Mouse (Mus musculus) urinary bladder, postnatal 36 days (tissue): ENCODE measurements around the gene Efl1.

Experiments
- DNase-seq, 2 experiments: peaks; one replicate each; pipeline ENCODE4 v3.0.0; 2022; ENCODE audit warnings: low spot score in 2 of 2, mixed read lengths in 1 of 2

Gene Efl1

GRCm38 (mm10) chr7:82812186-82813155 is 164.1 kb downstream of the Efl1 start:
- no peak for DNase-seq

GRCm38 (mm10) chr7:82819541-82819940 is 171.1 kb downstream of the Efl1 start:
- DNase-seq: no peak

DNA sequence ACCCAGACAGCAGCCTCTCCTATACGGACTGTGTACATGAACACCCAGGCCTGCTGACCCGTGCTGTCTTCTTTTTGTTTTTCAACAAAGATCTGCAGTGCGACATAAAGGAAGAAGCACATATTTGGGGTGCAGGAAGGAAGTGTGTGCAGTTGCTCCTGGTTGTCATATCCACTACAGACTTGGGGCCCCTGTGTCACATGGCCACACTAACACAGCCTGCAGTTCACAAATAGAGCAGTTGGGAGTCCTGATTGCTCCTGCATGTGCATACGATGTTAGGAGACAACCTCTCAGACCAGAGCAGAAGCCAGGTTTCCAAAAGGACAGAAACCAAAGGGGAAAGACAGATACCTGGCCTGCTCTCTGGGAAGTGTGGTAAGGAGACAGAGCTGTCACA is 172.2 kb downstream of the Efl1 start:
- no peak for DNase-seq

- no peak for DNase-seq
These were observed 173.1 kb downstream of the Efl1 start for GRCm38 (mm10) chr7:82821501-82821900.

GRCm38 (mm10) chr7:82822528-82822927 is 174.1 kb downstream of the Efl1 start:
- DNase-seq: no peak
